Mouse (Mus musculus) testis, adult 2 months (tissue): ENCODE results near the gene Fam120b.

Source experiments
- CTCF ChIP-seq: fragments of 200-500 bp; IDR thresholded peaks from 2 replicates; pipeline ENCODE4 v1.5.1; 2012; ENCODE audit warnings: low read depth, mild to moderate bottlenecking, inconsistent platforms, low read length, moderate library complexity; ENCODE audit not compliant: control insufficient read depth, insufficient read depth, insufficient replicate concordance
- POLR2A ChIP-seq: fragments of 200-500 bp; IDR thresholded peaks from 2 replicates; pipeline ENCODE4 v1.6.1; 2012; ENCODE audit warnings: low read depth, mild to moderate bottlenecking, inconsistent platforms, low read length, moderate library complexity; ENCODE audit not compliant: control insufficient read depth

DNA sequence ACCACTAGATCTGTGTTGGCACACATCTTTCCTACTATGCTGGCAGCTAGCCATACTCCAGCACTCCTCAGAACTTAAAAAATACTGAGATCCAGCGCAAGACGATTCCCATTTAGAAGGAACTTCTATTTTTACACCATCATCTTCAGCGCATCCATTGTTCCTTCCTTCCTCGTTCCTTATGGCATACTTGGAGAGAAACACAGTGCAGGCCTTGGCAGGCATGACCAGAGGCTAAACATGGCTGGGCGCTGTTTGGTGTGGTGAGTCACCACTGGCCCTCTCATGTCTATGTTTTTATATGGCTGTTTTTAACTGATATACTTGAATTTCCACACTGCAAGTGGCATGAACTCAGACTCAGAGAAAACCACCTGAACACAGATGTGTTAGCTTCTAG is 30.4 kb upstream of the Fam120b start:
- TF ChIP-seq POLR2A (no peak), CTCF (no peak)
